Mouse (Mus musculus): Measurements from ENCODE around the gene Sf1.
A peak's percentile ranks its signal among the peaks of the same experiment; 100 is the strongest.

Sf1 gene

DNA sequence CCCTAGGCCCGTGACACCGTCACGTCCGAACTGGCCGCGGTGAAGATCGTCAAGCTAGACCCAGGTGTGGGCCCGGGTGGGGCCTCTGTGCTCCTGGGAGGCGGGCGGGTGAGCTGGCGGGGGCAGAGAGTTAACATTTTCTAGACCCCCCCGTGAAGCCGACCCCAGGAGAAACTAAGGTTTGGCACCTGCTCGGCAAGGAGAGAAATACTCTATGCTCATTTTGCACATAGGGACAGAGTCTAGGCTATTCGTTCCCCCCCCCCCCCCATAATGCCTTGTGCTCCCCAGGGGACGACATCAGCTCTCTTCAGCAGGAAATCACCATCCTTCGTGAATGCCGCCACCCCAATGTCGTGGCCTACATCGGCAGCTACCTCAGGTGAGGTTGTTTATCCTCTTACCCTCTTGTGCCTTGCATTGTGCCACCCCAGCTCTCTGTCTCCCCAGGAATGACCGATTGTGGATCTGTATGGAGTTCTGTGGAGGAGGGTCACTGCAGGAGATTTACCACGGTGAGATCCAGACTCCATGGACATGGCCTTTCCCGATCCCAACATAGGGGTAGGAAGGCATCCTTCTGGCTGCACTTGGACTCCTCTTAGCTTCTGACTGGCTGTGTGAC is 21.9 kb upstream of the Sf1 start:
- no peak for DNase-seq (ENCODE audit: low spot score)

DNA sequence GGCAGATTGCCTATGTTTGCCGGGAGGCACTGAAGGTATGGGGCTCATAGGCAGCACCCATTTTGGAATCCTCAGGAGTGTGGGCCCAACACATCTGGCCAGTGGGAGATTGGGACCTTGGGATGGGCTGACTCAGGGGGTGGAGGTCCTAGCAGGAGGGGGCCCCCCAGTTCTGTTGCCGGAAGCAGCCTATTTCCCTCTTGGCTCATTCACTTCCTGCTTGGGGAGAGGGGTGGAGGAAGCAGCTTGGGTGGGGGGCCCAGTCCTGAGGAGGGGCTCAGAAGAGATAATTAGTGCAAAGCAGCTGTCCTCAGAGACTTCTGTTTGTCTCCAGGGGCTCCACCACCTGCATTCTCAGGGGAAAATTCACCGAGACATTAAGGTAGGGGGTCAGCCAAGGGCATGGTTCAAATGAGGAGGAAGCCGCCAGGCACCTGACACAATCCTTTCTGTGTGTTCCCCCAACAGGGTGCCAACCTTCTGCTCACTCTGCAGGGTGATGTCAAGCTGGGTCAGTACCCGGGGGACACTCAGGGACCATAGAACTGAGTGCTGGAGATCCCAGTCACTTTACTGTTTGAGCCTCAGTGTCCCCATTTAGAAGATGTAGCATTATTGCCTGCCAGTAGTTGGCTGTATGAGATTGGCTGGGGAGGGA is 21.1 kb upstream of the Sf1 start:
- no peak for DNase-seq (ENCODE audit: low spot score)

DNA sequence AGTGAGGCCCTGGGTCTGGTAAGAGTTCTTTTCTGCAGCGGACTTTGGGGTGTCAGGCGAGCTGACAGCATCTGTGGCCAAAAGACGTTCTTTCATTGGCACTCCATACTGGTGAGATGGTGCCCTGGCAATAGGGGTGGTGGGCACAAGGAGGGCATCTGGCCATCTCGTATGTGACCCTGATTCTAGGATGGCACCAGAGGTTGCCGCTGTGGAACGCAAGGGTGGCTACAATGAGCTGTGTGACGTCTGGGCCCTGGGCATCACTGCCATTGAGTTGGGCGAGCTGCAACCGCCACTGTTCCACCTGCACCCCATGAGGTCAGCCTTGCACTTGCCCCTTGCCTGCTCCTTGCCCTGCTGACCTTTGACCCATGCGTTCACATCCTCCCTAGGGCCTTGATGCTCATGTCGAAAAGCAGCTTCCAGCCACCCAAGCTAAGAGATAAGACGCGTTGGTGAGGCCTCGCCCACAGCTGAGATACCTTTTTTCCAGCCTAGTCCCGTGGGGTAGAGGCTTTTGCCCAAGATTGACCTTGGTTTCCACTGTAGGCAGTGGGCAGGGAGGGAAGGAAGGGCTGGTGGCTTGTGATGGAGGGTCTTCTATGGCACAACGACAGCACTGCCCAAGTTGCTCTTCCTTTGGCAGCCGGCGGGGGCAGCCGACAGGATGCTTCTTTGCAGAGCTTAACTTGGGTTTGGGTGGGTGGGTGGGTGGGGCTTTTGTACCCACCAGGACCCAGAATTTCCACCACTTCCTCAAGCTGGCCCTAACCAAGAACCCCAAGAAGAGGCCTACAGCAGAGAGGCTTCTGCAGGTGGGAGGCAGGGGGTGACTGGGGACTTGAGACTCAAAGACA is 20.2 kb upstream of the Sf1 start:
- DNase-seq (ENCODE audit: low spot score) = no peak

GRCm38 (mm10) chr19:6343996-6344395 is 19.5 kb upstream of the Sf1 start:
- DNase-seq (ENCODE audit: low spot score) = no peak

DNA sequence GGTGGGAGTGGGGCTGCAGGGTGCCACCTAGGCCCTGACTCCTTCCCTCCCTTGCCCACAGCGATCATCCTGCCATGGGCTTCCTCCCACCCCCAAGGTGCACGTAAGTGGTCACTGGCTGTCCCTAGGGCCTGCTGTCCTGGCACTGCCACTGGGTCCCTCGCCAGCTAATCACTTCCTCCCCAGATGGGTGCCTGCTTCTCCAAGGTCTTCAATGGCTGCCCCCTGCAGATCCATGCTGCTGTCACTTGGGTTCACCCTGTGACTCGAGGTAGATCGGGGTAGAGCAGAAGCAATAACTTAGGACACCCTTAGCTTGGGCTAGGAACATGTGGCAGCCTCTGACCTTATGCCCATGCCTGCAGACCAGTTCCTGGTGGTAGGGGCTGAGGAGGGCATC is 17.5 kb upstream of the Sf1 start:
- no peak for DNase-seq (ENCODE audit: low spot score)

DNA sequence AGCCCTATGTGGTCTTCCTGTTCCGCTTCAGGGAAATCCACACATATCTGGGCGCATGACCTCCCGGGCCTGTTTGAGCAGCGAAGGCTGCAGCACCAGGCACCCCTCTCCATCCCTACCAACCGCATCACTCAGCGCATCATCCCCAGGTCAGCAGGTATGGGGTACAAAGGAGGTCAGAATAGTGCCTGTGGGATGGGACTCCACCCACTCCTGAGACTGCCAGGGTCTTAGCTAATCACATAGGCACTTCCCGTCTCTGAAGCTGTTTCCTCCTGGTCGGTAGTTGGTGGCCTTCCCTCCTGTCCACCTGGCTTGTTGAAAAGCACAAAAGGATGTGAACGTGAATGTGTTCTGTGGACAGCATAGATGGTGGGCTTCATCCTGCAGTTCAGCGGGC is 16.8 kb upstream of the Sf1 start:
- DNase-seq (ENCODE audit: low spot score) = no peak

- no peak for DNase-seq (ENCODE audit: low spot score)
Measured at GRCm38 (mm10) chr19:6347615-6348014, 15.9 kb upstream of the Sf1 start.

DNA sequence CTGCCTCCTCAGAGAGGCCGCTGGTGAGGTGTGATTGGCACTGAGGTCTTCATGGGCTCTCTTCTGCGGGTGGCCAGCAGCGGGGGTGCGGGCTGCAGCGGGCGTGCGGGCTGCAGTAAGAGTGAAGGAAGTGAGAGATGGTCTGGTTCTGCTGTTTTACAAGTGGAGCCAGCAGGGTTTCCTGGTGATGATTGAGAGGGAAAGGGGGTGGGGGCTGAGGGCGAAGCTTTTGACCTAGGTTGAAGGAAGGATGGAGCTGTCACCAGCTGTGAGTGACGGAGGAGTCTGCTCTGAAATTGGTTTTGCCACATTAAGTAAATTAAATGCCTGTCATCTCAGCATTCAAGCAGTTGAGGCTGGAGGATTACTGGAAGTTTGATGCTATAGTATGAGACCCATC is 14.8 kb upstream of the Sf1 start:
- DNase-seq (ENCODE audit: low spot score) = no peak

GRCm38 (mm10) chr19:6349215-6349983 is 14.1 kb upstream of the Sf1 start:
- no peak for DNase-seq (ENCODE audit: low spot score)

GRCm38 (mm10) chr19:6351431-6352106 is 11.9 kb upstream of the Sf1 start:
- no peak for DNase-seq (ENCODE audit: low spot score)

DNA sequence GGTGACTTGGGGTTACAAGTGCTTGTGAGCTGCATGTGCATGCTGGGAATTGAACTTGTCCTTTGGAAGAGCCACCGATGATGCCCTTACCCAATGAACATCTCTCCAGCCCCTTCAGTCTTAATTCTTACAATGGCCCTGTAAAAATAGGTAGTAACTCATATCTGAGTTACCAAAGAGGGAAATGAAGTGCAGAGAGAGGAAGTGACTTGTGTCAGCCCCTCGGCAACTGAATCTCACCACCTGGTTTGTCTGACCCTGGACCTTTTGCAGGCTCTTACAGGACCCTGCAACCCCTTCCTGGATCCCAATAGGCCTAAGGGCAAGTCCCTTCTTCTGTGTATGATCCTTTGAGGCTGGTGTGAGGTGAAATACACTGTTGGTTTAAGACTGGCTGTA is 11.4 kb upstream of the Sf1 start:
- DNase-seq (ENCODE audit: low spot score) = no peak

GRCm38 (mm10) chr19:6354030-6354429 is 9.5 kb upstream of the Sf1 start:
- no peak for DNase-seq (ENCODE audit: low spot score)

GRCm38 (mm10) chr19:6361291-6361690 is 2.2 kb upstream of the Sf1 start:
- DNase-seq (ENCODE audit: low spot score) = no peak

GRCm38 (mm10) chr19:6363091-6363410 is 439 bp upstream of the Sf1 start:
- DNase-seq (ENCODE audit: low spot score) = no peak

GRCm38 (mm10) chr19:6364317-6364725 is 831 bp downstream of the Sf1 start:
- DNase-seq (ENCODE audit: low spot score) = peak; percentile 76

DNA sequence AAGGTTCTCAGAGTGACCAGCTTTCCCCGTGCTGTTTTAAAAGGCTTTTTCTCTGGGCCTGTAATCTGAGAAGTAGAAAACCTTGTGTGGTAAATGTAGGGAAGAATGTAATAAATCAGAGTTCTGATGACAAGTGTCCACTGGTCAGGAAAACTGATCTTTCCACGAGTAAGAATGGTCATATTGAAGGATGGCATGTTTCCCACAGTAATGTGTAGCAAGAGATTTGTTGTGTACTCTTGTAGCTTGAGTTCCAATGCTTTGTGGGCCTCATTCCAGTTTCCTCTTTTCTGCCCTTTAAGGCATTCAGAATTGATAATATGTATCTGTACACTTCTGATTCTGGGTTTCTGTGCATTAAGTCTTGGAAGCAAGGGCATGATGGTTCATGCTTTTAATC is 1.4 kb downstream of the Sf1 start:
- DNase-seq (ENCODE audit: low spot score) = no peak

DNA sequence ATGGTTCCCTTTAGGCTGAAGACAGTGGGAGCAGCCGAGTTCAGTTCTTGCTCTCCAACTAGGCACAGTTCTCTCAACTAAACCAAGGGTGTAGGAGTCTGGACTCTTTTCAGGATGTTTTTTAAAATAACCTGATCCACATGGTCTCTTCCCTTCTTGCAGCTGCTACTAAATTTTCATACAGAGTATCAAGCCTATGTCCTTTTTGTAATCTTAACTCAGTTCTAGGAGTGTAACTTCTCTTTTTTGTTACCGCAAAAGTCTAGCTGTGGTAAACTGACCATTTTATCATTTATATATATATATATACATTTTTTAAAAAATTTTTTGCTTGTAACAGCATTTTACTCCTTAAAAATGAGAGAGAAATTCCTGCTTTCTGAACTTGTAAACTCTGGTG is 6.7 kb downstream of the Sf1 start:
- DNase-seq (ENCODE audit: low spot score) = no peak

- no peak for DNase-seq (ENCODE audit: low spot score)
Measured at GRCm38 (mm10) chr19:6372433-6372832, 8.9 kb downstream of the Sf1 start.

GRCm38 (mm10) chr19:6373539-6374400 is 10.3 kb downstream of the Sf1 start:
- peak; percentile 43 for DNase-seq (ENCODE audit: low spot score)

DNA sequence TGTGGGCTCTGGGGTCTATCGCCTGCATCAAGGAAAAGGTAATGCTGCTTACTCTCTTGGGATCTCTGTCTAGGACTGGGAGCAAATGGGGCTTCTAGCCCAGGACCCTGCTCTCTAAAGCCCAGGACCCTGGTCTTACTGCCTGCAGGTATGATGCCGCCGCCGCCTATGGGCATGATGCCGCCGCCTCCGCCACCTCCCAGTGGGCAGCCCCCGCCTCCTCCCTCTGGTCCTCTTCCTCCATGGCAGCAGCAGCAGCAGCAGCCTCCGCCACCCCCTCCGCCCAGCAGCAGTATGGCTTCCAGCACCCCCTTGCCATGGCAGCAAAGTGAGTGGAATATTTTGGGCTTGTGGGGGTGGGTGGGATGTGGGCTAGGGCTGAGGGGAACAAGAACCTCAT is 11.1 kb downstream of the Sf1 start:
- DNase-seq (ENCODE audit: low spot score) = no peak
